Mouse (Mus musculus): ENCODE data around the gene Rpl7a.

- TF ChIP-seq POLR2A (IDR thresholded peaks at IDR 0.05; ENCODE audit: control insufficient read depth, low read depth, low read length) (no peak), CTCF (IDR thresholded peaks at IDR 0.05; ENCODE audit: control insufficient read depth, insufficient read depth, insufficient replicate concordance, low read depth, low read length) (no peak)
Observed at GRCm38 (mm10) chr2:26864879-26865278, 45.7 kb upstream of the Rpl7a start, which contains the start of gene Abo.

Measured in testis, adult 2 months (tissue).